Mouse (Mus musculus) megakaryocyte-erythroid progenitor cell, adult 5-6 weeks (primary cell): ENCODE results near the gene Cep63. TPM values are rescaled to one million over a fixed set of nuclear protein-coding genes. Genes with fewer than 3 reads are reported as not detected.

Source experiments
- total RNA-seq, 2 experiments: library from RNA; stranded (forward) in 1 of 2; stranded (reverse) in 1 of 2; fragments of 200-1000, 215-1000 nt in 1 of 2; fragments of >200 nt in 1 of 2; fragmentation: Nextera tagmentation in 1 of 2; gene quantifications; 2 replicates each; pipeline ENCODE4 v1.2.3; 2014 to 2017

Gene Cep63
- total RNA-seq, 2 experiments from 2014 or later, result 38.6 to 63.8 TPM

Other genes with a start within 250 kb of the Cep63 start
- not detected in 2 replicates for gene Ky, start 120.8 kb downstream of the Cep63 start, total RNA-seq (2014; fragmentation: Nextera tagmentation)
- not detected in 2 replicates for gene Ky, start 120.8 kb downstream of the Cep63 start, total RNA-seq (2017)
- 132 and 143 TPM in 2 replicates for gene Anapc13, start 238 bp downstream of the Cep63 start, total RNA-seq (2014; fragmentation: Nextera tagmentation)
- gene Anapc13, start 238 bp downstream of the Cep63 start, total RNA-seq (2017), result 106 and 202 TPM in 2 replicates
- gene Amotl2, start 90.1 kb upstream of the Cep63 start, total RNA-seq (2014; fragmentation: Nextera tagmentation), result not detected in 2 replicates
- not detected in 2 replicates for gene Amotl2, start 90.1 kb upstream of the Cep63 start, total RNA-seq (2017)
- 17.0 and 17.5 TPM in 2 replicates for gene Ryk, start 208.4 kb upstream of the Cep63 start, total RNA-seq (2014; fragmentation: Nextera tagmentation)
- 13.8 and 23.8 TPM in 2 replicates for gene Ryk, start 208.4 kb upstream of the Cep63 start, total RNA-seq (2017)